Mouse (Mus musculus): ENCODE results near the gene Steap1.

Steap1 gene

GRCm38 (mm10) chr5:5748866-5749682 lies at the start of gene Steap1:
Gene Steap1, minus strand, starts transcription at chr5:5749326.
- DNase-seq (ENCODE audit: low spot score), result peak; percentile 90

- no peak for DNase-seq (ENCODE audit: low spot score)
Observed at GRCm38 (mm10) chr5:5787106-5787505, 38.0 kb upstream of the Steap1 start.

- DNase-seq (ENCODE audit: low spot score), result no peak
Observed at GRCm38 (mm10) chr5:5756392-5757019, 7.4 kb upstream of the Steap1 start.

GRCm38 (mm10) chr5:5755039-5755438 lies 5.9 kb upstream of the Steap1 start:
- DNase-seq (ENCODE audit: low spot score), result no peak

- peak; percentile 62 for DNase-seq (ENCODE audit: low spot score)
Observed at GRCm38 (mm10) chr5:5749772-5750222, 671 bp upstream of the Steap1 start.

- DNase-seq (ENCODE audit: low spot score), result no peak
Observed at GRCm38 (mm10) chr5:5734445-5734844, 14.7 kb downstream of the Steap1 start.

- DNase-seq (ENCODE audit: low spot score), result no peak
Observed at GRCm38 (mm10) chr5:5732858-5733257, 16.3 kb downstream of the Steap1 start.

GRCm38 (mm10) chr5:5732208-5732607 lies 16.9 kb downstream of the Steap1 start:
- DNase-seq (ENCODE audit: low spot score), result no peak

- no peak for DNase-seq (ENCODE audit: low spot score)
Observed at GRCm38 (mm10) chr5:5729904-5730303, 19.2 kb downstream of the Steap1 start.

- DNase-seq (ENCODE audit: low spot score), result no peak
Observed at GRCm38 (mm10) chr5:5722217-5722616, 26.9 kb downstream of the Steap1 start.

GRCm38 (mm10) chr5:5711032-5711431 lies 38.1 kb downstream of the Steap1 start:
- DNase-seq (ENCODE audit: low spot score), result no peak

GRCm38 (mm10) chr5:5707341-5708278 lies 41.5 kb downstream of the Steap1 start:
- DNase-seq (ENCODE audit: low spot score), result no peak

- no peak for DNase-seq (ENCODE audit: low spot score)
Observed at GRCm38 (mm10) chr5:5705019-5705418, 44.1 kb downstream of the Steap1 start.

- DNase-seq (ENCODE audit: low spot score), result no peak
Observed at GRCm38 (mm10) chr5:5700386-5700785, 48.7 kb downstream of the Steap1 start.

GRCm38 (mm10) chr5:5698830-5699229 lies 50.3 kb downstream of the Steap1 start:
- DNase-seq (ENCODE audit: low spot score), result no peak

GRCm38 (mm10) chr5:5695401-5695942 lies 53.7 kb downstream of the Steap1 start:
- no peak for DNase-seq (ENCODE audit: low spot score)

- peak; percentile 88 for DNase-seq (ENCODE audit: low spot score)
Observed at GRCm38 (mm10) chr5:5693956-5694653, 55.0 kb downstream of the Steap1 start, which contains the start of gene Steap2. Gene Steap2, minus strand, starts transcription at chr5:5694578.

- DNase-seq (ENCODE audit: low spot score), result peak; percentile 68
Observed at GRCm38 (mm10) chr5:5693541-5693955, 55.6 kb downstream of the Steap1 start.

GRCm38 (mm10) chr5:5692167-5692738 lies 56.9 kb downstream of the Steap1 start:
- peak; percentile 51 for DNase-seq (ENCODE audit: low spot score)

GRCm38 (mm10) chr5:5688945-5689540 lies 60.1 kb downstream of the Steap1 start:
- DNase-seq (ENCODE audit: low spot score), result no peak
